Mouse (Mus musculus): ENCODE measurements around the gene Dpyd. TPM values are rescaled to one million over a fixed set of nuclear protein-coding genes. Genes with fewer than 3 reads are reported as not detected.

The Dpyd gene
- polyA plus RNA-seq, 1 experiment from 2014 or later, result 9.1 TPM

- no peak overlapping the region for H3K4me2 ChIP-seq (replicated peaks)
- WGBS, result 78% methylated on average over 3 of the region's 3 CpGs
- no peaks in the 10 kb centered on the region for H3K36me3 ChIP-seq
- no peaks in the 10 kb centered on the region for H3K4me1 ChIP-seq
- H3K4me3 ChIP-seq, result no peak overlapping the region
- no peaks in the 10 kb centered on the region for H3K27me3 ChIP-seq
- no peak overlapping the region for H3K27ac ChIP-seq
- no peak for ATAC-seq (ENCODE audit: low FRiP score, low read depth)
- no peaks in the 10 kb centered on the region for H3K9me3 ChIP-seq
- H3K9ac ChIP-seq, result no peak overlapping the region
Measured at GRCm38 (mm10) chr3:118750269-118750668, 188.3 kb downstream of the Dpyd start.

DNA sequence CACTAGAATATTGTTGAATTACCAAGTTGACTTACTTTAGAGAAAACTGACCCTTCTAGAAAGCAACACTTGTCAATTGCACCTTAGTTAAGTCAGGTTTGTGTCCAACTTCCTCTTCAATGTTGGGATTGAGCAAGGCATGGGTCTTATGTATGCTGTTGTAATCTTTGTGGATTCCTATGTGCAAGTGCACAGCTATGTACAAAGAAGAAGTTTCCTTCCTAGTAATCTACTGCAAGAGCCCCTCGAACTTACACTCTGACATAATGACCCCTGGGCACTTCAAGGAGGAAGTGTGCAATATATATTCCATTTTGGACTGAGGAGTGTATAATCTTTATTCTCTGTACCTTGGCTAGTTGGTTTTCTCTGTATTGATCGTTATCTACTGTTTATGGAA is 191.7 kb downstream of the Dpyd start:
- Histone ChIP-seq H3K27ac (no peak overlapping the region), H3K9me3 (no peaks in the 10 kb centered on the region), H3K4me3 (no peak overlapping the region), H3K4me2 (replicated peaks) (no peak overlapping the region), H3K9ac (no peak overlapping the region), H3K4me1 (no peaks in the 10 kb centered on the region), H3K36me3 (no peaks in the 10 kb centered on the region), H3K27me3 (no peaks in the 10 kb centered on the region)
- whole genome bisulfite sequencing, result 71% methylated on average over 2 of the region's 2 CpGs
- ATAC-seq (ENCODE audit: low FRiP score, low read depth), result no peak

DNA sequence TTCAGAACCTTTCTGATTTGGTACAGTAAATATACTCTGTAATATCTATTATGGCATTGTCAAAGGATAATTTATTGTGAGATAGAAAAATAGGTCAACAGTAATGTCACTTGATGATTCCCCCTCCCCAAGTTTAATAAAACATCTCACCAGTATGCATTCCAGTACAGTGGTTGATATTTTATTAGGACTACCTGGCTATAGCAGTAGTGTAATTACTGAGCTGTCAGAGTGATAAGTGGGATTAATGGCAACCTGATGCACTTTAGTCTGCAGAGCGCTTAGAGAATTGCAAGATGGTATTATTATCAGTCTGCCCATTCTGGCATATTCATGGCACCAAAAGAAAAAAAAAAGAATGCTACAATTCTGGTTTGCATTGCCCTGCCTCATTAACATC is 194.2 kb downstream of the Dpyd start:
- Histone ChIP-seq H3K36me3 (no peaks in the 10 kb centered on the region), H3K27me3 (no peaks in the 10 kb centered on the region), H3K4me2 (replicated peaks) (no peak overlapping the region), H3K4me1 (no peaks in the 10 kb centered on the region), H3K27ac (no peak overlapping the region), H3K9me3 (no peaks in the 10 kb centered on the region), H3K4me3 (no peak overlapping the region), H3K9ac (no peak overlapping the region)
- ATAC-seq (ENCODE audit: low FRiP score, low read depth), result no peak
- WGBS, result 53% methylated on average over 1 of the region's 1 CpGs

DNA sequence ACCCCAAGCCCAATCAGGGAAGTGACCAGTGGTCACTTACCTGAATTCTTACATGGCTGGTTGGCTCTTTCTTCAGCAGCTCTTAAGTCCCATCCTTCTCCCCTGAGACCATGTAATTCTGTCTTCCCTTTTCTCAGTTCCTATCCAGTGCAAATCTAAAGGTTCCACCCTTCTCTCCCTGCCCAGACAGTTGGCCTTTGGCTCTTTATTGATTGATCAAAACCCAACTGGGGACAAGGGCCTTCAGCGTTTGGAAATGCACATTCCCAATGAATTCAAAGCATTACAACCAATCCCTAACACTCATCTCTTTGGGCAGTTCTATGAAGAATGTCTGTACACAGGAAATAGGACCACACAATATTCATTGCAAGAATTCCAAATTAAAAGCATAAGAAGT is 251.0 kb downstream of the Dpyd start:
- no peaks in the 10 kb centered on the region for H3K36me3 ChIP-seq
- no peak overlapping the region for H3K4me3 ChIP-seq
- no peak overlapping the region for H3K9ac ChIP-seq
- 78% methylated on average over 1 of the region's 1 CpGs for WGBS
- H3K4me1 ChIP-seq, result no peaks in the 10 kb centered on the region
- no peak for ATAC-seq (ENCODE audit: low FRiP score, low read depth)
- H3K4me2 ChIP-seq (replicated peaks), result no peak overlapping the region
- H3K27me3 ChIP-seq, result no peaks in the 10 kb centered on the region
- H3K9me3 ChIP-seq, result no peaks in the 10 kb centered on the region
- H3K27ac ChIP-seq, result no peak overlapping the region

GRCm38 (mm10) chr3:118850613-118851527 is 288.9 kb downstream of the Dpyd start:
- ATAC-seq (ENCODE audit: low FRiP score, low read depth), result 0 out of 2 replicates have a peak, but pooled peaks have one; percentile 32
- H3K4me2 ChIP-seq (replicated peaks), result no peak overlapping the region
- no peak overlapping the region for H3K27ac ChIP-seq
- H3K27me3 ChIP-seq, result no peaks in the 10 kb centered on the region
- H3K4me3 ChIP-seq, result no peak overlapping the region
- H3K36me3 ChIP-seq, result no peaks in the 10 kb centered on the region
- H3K9me3 ChIP-seq, result no peaks in the 10 kb centered on the region
- 64% methylated on average over 4 of the region's 4 CpGs for WGBS
- peaks cover 3% of the 10 kb centered on the region; the same call in 1 of the 2 replicates for H3K4me1 ChIP-seq
- H3K9ac ChIP-seq, result no peak overlapping the region

- no peak for ATAC-seq (ENCODE audit: low FRiP score, low read depth)
Measured at GRCm38 (mm10) chr3:118852711-118853110, 290.8 kb downstream of the Dpyd start.

GRCm38 (mm10) chr3:118855411-118855810 is 293.5 kb downstream of the Dpyd start:
- no peaks in the 10 kb centered on the region for H3K9me3 ChIP-seq
- H3K4me2 ChIP-seq (replicated peaks), result no peak overlapping the region
- ATAC-seq (ENCODE audit: low FRiP score, low read depth), result no peak
- peaks cover 3% of the 10 kb centered on the region; the same call in 1 of the 2 replicates for H3K4me1 ChIP-seq
- WGBS, result 55% methylated on average over 7 of the region's 7 CpGs
- no peaks in the 10 kb centered on the region for H3K27me3 ChIP-seq
- H3K27ac ChIP-seq, result no peak overlapping the region
- H3K9ac ChIP-seq, result no peak overlapping the region
- H3K4me3 ChIP-seq, result no peak overlapping the region
- H3K36me3 ChIP-seq, result no peaks in the 10 kb centered on the region

More at GRCm38 (mm10) chr3:118852711-118853110, 290.8 kb downstream of the Dpyd start:
- Histone ChIP-seq H3K4me3 (no peak overlapping the region), H3K4me2 (replicated peaks) (no peak overlapping the region), H3K36me3 (no peaks in the 10 kb centered on the region), H3K27me3 (no peaks in the 10 kb centered on the region), H3K4me1 (peaks cover 3% of the 10 kb centered on the region; the same call in 1 of the 2 replicates), H3K27ac (no peak overlapping the region), H3K9me3 (no peaks in the 10 kb centered on the region), H3K9ac (no peak overlapping the region)
- 81% methylated on average over 5 of the region's 5 CpGs for WGBS

- no peak for ATAC-seq (ENCODE audit: low FRiP score, low read depth)
- H3K36me3 ChIP-seq, result no peaks in the 10 kb centered on the region
- no peaks in the 10 kb centered on the region for H3K27me3 ChIP-seq
- H3K9me3 ChIP-seq, result no peaks in the 10 kb centered on the region
- no peak overlapping the region for H3K4me3 ChIP-seq
- no peak overlapping the region for H3K9ac ChIP-seq
- H3K4me2 ChIP-seq (replicated peaks), result no peak overlapping the region
- H3K27ac ChIP-seq, result no peak overlapping the region
- 67% methylated on average over 10 of the region's 10 CpGs for whole genome bisulfite sequencing
- H3K4me1 ChIP-seq, result no peaks in the 10 kb centered on the region
Measured at GRCm38 (mm10) chr3:118869113-118870107, 307.5 kb downstream of the Dpyd start.

DNA sequence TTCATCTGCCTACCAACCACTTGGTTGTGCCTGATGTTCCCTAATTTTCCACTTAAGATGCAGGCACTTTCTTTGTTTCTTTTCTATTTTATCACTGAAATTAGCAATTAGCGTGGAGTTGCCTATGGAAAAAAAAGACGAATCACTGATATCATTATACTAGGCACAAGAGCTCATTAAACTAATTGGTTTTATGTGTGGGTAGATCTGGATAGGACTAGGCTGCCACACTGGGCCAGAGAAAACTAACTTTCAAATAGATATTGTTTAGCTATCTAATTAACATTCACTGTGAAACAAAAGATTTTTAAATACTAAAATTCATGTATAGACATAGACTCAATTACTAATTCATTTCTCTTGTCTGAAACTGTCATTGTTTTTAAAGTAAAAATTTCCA is 313.9 kb downstream of the Dpyd start:
- Histone ChIP-seq H3K4me3 (no peak overlapping the region), H3K9ac (no peak overlapping the region), H3K27ac (no peak overlapping the region), H3K36me3 (no peaks in the 10 kb centered on the region), H3K27me3 (no peaks in the 10 kb centered on the region), H3K4me1 (no peaks in the 10 kb centered on the region), H3K4me2 (replicated peaks) (no peak overlapping the region), H3K9me3 (no peaks in the 10 kb centered on the region)
- 63% methylated on average over 2 of the region's 2 CpGs for WGBS
- no peak for ATAC-seq (ENCODE audit: low FRiP score, low read depth)

DNA sequence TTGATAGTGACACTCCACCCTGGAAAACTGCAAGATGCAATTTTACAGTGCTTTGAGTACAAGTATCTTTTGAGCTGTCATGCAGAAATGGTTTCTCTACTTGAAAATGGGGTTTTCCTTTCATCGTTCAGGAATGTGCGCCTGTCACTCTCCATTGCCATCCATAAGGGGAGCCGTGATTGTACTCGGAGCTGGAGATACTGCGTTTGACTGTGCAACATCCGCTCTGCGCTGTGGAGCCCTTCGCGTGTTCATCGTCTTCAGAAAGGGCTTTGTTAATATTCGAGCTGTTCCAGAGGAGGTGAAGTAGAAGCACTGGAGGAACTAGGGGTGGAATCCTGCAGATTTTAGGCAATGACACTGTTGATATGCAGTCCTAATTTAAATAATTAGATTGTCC is 337.1 kb downstream of the Dpyd start:
- Histone ChIP-seq H3K27me3 (no peaks in the 10 kb centered on the region), H3K4me3 (no peak overlapping the region), H3K9ac (no peak overlapping the region), H3K4me2 (replicated peaks) (no peak overlapping the region), H3K9me3 (no peaks in the 10 kb centered on the region), H3K36me3 (no peaks in the 10 kb centered on the region), H3K4me1 (no peaks in the 10 kb centered on the region), H3K27ac (no peak overlapping the region)
- WGBS, result 87% methylated on average over 11 of the region's 11 CpGs
- no peak for ATAC-seq (ENCODE audit: low FRiP score, low read depth)

DNA sequence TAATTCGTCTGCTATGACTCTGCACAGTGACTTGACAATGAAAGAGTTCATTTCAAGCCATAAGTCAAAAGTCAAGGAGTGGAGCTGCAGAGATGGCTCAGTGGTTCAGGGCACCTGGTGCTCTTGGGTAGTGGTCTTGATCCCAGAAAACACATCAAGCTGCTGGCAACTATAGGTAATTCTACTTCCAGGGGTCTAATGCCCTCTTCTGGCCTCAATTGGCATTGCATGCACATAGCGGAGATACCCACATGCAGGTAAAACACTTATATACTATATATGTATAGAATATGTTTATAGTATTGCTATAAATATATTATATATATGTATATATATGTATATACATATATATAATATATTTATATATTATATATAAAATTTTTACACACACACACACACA is 429.4 kb downstream of the Dpyd start:
- Histone ChIP-seq H3K4me1 (no peaks in the 10 kb centered on the region), H3K36me3 (no peaks in the 10 kb centered on the region), H3K9me3 (no peaks in the 10 kb centered on the region), H3K27ac (no peak overlapping the region), H3K4me3 (no peak overlapping the region), H3K9ac (no peak overlapping the region), H3K27me3 (no peaks in the 10 kb centered on the region), H3K4me2 (replicated peaks) (no peak overlapping the region)
- no peak for ATAC-seq (ENCODE audit: low FRiP score, low read depth)
- 84% methylated on average over 2 of the region's 2 CpGs for WGBS

DNA sequence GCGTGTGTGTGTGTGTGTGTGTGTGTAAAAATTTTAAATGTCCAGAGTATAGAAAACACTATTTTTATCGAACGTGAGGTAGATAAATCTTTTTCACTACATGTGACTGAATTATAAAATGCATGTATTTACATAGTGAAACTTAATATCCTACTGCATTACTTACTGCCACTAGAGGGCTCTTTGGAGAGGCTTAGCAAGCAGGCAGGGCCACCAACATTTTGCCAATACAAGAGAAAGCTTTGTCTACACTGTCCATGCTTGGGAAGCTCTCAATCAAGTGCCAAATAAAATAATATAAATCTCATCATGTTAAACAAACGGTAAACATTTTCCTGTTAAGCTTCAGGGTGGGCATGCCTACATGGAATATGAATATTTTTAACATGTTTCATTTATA is 429.9 kb downstream of the Dpyd start:
- ATAC-seq (ENCODE audit: low FRiP score, low read depth), result no peak
- Histone ChIP-seq H3K9me3 (no peaks in the 10 kb centered on the region), H3K4me3 (no peak overlapping the region), H3K36me3 (no peaks in the 10 kb centered on the region), H3K4me2 (replicated peaks) (no peak overlapping the region), H3K27me3 (no peaks in the 10 kb centered on the region), H3K27ac (no peak overlapping the region), H3K4me1 (no peaks in the 10 kb centered on the region), H3K9ac (no peak overlapping the region)
- WGBS, result 73% methylated on average over 4 of the region's 4 CpGs
